Mouse (Mus musculus) liver, postnatal 0 days (tissue): ENCODE results near the gene Maff. TPM values are rescaled to one million over a fixed set of nuclear protein-coding genes. Genes with fewer than 3 reads are reported as not detected.
A peak's percentile ranks its signal among the peaks of the same experiment; 100 is the strongest.

Source experiments
- ATAC-seq: fragments of 200-750 bp; cut with Nextera tagmentation; 2 replicates; pipeline ENCODE4 v1.8.0; 2017; ENCODE audit warnings: mild to moderate bottlenecking, moderate library complexity
- DNase-seq: peaks from one replicate; pipeline ENCODE4 v3.0.0-alpha.2; 2016
- H3K27ac ChIP-seq: fragments of 300-500 bp; sonication (generic); 2 replicates; pipeline ENCODE4 v1.5.1; 2014; ENCODE audit warnings: antibody characterized with exemption, moderate library complexity, mild to moderate bottlenecking, low read depth
- H3K27me3 ChIP-seq: fragments of 300-500 bp; sonication (generic); 2 replicates; pipeline ENCODE4 v1.6.1; 2014; ENCODE audit warnings: low read length, control low read depth, mixed read lengths; ENCODE audit not compliant: insufficient read depth
- H3K36me3 ChIP-seq: fragments of 300-500 bp; sonication (generic); replicated peaks from 2 replicates; pipeline ENCODE4 v1.6.1; 2014; ENCODE audit warnings: mild to moderate bottlenecking, control low read depth, low read length, moderate library complexity, mixed read lengths; ENCODE audit not compliant: insufficient read depth
- H3K4me1 ChIP-seq: fragments of 300-500 bp; sonication (generic); 2 replicates; pipeline ENCODE4 v1.6.1; 2014; ENCODE audit warnings: antibody characterized with exemption, mild to moderate bottlenecking, control low read depth; ENCODE audit not compliant: insufficient read depth
- H3K4me2 ChIP-seq: fragments of 300-500 bp; sonication (generic); 2 replicates; pipeline ENCODE4 v1.6.1; 2014; ENCODE audit warnings: low read depth, mild to moderate bottlenecking, low read length, moderate library complexity, mixed read lengths
- H3K4me3 ChIP-seq: fragments of 300-500 bp; sonication (generic); 2 replicates; pipeline ENCODE4 v1.5.1; 2014; ENCODE audit warnings: low read depth, low read length
- H3K9ac ChIP-seq: fragments of 300-500 bp; sonication (generic); replicated peaks from 2 replicates; pipeline ENCODE4 v1.6.1; 2014; ENCODE audit warnings: mild to moderate bottlenecking, moderate library complexity
- H3K9me3 ChIP-seq: fragments of 300-500 bp; sonication (generic); 2 replicates; pipeline ENCODE4 v1.6.1; 2016; ENCODE audit warnings: mild to moderate bottlenecking, control low read depth, low read length, mixed read lengths
- CTCF ChIP-seq: sonication (generic); IDR thresholded peaks from 2 replicates; pipeline ENCODE4 v1.5.1; 2016; ENCODE audit warnings: antibody characterized with exemption, low read depth
- EP300 ChIP-seq: IDR thresholded peaks from 2 replicates; pipeline ENCODE4 v1.6.1; 2016; ENCODE audit warnings: antibody characterized with exemption, low read depth, mild to moderate bottlenecking
- WGBS: fragments of 180-500 bp; shearing (Covaris S2); extraction: QIAGEN DNeasy Blood & Tissue Kit; methylation state at CpG from one replicate; pipeline ENCODE4 v1.1.7; 2014; ENCODE audit not compliant: insufficient replicate concordance; 5-methylcytosine and 5-hydroxymethylcytosine counted together
- polyA plus RNA-seq: library from polyadenylated mRNA; unstranded; fragments of >200 nt; fragmentation: Nextera tagmentation; extraction: Ambion mirVana; gene quantifications from 2 replicates; pipeline ENCODE4 v1.2.1, GENCODE M21; 2015

The Maff gene
- polyA plus RNA-seq, 1 experiment from 2014 or later, result 1.1 TPM

GRCm38 (mm10) chr15:79324373-79324772 lies 22.0 kb upstream of the Maff start:
- 73% methylated on average over 3 of the region's 3 CpGs for WGBS
- H3K27ac ChIP-seq, result peak overlapping the region; percentile 93
- ATAC-seq, result no peak

GRCm38 (mm10) chr15:79325742-79326141 lies 20.7 kb upstream of the Maff start:
- peaks cover 63% of the 10 kb centered on the region for H3K4me1 ChIP-seq
- H3K4me2 ChIP-seq, result peak overlapping the region; percentile 91
- H3K9ac ChIP-seq, result no peak overlapping the region

More at GRCm38 (mm10) chr15:79324373-79324772, 22.0 kb upstream of the Maff start:
- Histone ChIP-seq H3K36me3 (no peaks in the 10 kb centered on the region), H3K4me1 (peaks cover 63% of the 10 kb centered on the region), H3K4me3 (no peak overlapping the region), H3K4me2 (no peak overlapping the region), H3K9ac (no peak overlapping the region), H3K27me3 (no peaks in the 10 kb centered on the region), H3K9me3 (no peaks in the 10 kb centered on the region)
- DNase-seq, result no peak
- TF ChIP-seq EP300 (no peak), CTCF (no peak)

GRCm38 (mm10) chr15:79326264-79326663 lies 20.2 kb upstream of the Maff start:
- Histone ChIP-seq H3K4me3 (no peak overlapping the region), H3K9me3 (no peaks in the 10 kb centered on the region), H3K4me1 (peaks cover 63% of the 10 kb centered on the region), H3K9ac (peak overlapping the region; percentile 53), H3K27ac (peak overlapping the region; percentile 99), H3K4me2 (peak overlapping the region; percentile 91), H3K36me3 (no peaks in the 10 kb centered on the region), H3K27me3 (no peaks in the 10 kb centered on the region)
- WGBS, result 41% methylated on average over 4 of the region's 4 CpGs
- DNase-seq, result no peak
- TF ChIP-seq EP300 (no peak), CTCF (no peak)
- ATAC-seq, result no peak

More at GRCm38 (mm10) chr15:79325742-79326141, 20.7 kb upstream of the Maff start:
- Histone ChIP-seq H3K27ac (peak overlapping the region; percentile 99), H3K27me3 (no peaks in the 10 kb centered on the region), H3K9me3 (no peaks in the 10 kb centered on the region), H3K36me3 (no peaks in the 10 kb centered on the region), H3K4me3 (no peak overlapping the region)
- ATAC-seq (no peak), DNase-seq (no peak)
- no peak for TF ChIP-seq EP300
- no peak for TF ChIP-seq CTCF
- 48% methylated on average over 3 of the region's 3 CpGs for WGBS

- Histone ChIP-seq H3K27me3 (no peaks in the 10 kb centered on the region), H3K9ac (peak overlapping the region; percentile 87), H3K4me2 (peak overlapping the region; percentile 91), H3K4me1 (peaks cover 56% of the 10 kb centered on the region), H3K36me3 (no peaks in the 10 kb centered on the region), H3K9me3 (no peaks in the 10 kb centered on the region), H3K27ac (peak overlapping the region; percentile 99), H3K4me3 (peak overlapping the region; percentile 68)
- TF ChIP-seq CTCF, result no peak
- TF ChIP-seq EP300, result no peak
- peak; percentile 58 for DNase-seq
- 12% methylated on average over 20 of the region's 20 CpGs for WGBS
- peak; percentile 65 for ATAC-seq
Measured at GRCm38 (mm10) chr15:79326971-79327961, 19.2 kb upstream of the Maff start.

GRCm38 (mm10) chr15:79328058-79328938 lies 18.1 kb upstream of the Maff start, which contains the start of gene Pla2g6:
Pla2g6 (minus strand) TSS chr15:79328390.
- no peaks in the 10 kb centered on the region for H3K9me3 ChIP-seq
- H3K27me3 ChIP-seq, result no peaks in the 10 kb centered on the region
- 3% methylated on average over 46 of the region's 46 CpGs for WGBS
- ATAC-seq, result peak; percentile 87
- peak within 1 kb of the TSS; percentile 99 for H3K27ac ChIP-seq
- TF ChIP-seq EP300 (peak; percentile 79), CTCF (peak; percentile 23; the same call in 1 of the 2 replicates)
- H3K36me3 ChIP-seq, result no peaks in the 10 kb centered on the region
- H3K4me3 ChIP-seq, result peak within 1 kb of the TSS; percentile 68
- H3K9ac ChIP-seq, result peak within 1 kb of the TSS; percentile 87
- peak; percentile 100 for DNase-seq
- H3K4me1 ChIP-seq, result peaks cover 51% of the 10 kb centered on the region
- H3K4me2 ChIP-seq, result peak within 1 kb of the TSS; percentile 91

GRCm38 (mm10) chr15:79328939-79329275 lies 17.5 kb upstream of the Maff start:
- H3K9ac ChIP-seq, result no peak overlapping the region
- no peaks in the 10 kb centered on the region for H3K27me3 ChIP-seq
- DNase-seq (no peak), ATAC-seq (no peak)
- H3K4me2 ChIP-seq, result peak overlapping the region; percentile 91; the same call in 1 of the 2 replicates
- H3K4me3 ChIP-seq, result no peak overlapping the region
- WGBS, result 67% methylated on average over 4 of the region's 4 CpGs
- no peak for TF ChIP-seq CTCF
- H3K27ac ChIP-seq, result peak overlapping the region; percentile 99
- no peaks in the 10 kb centered on the region for H3K9me3 ChIP-seq
- peaks cover 51% of the 10 kb centered on the region for H3K4me1 ChIP-seq
- no peaks in the 10 kb centered on the region for H3K36me3 ChIP-seq
